Mouse (Mus musculus) hindbrain, embryonic 10.5 days (tissue): ENCODE data around the gene Cyp3a57. TPM values are rescaled to one million over a fixed set of nuclear protein-coding genes. Genes with fewer than 3 reads are reported as not detected.
"Not testable (repeated sequence)": the region's sequence is repeated elsewhere in the genome, so short reads cannot be mapped to it uniquely, and the experiment has no call there.

Source experiments
- DNase-seq: peaks from one replicate; pipeline ENCODE4 v3.0.0-alpha.2; 2017; ENCODE audit warnings: low spot score
- H3K27ac ChIP-seq: fragments of 300-500 bp; sonication (generic); 2 replicates; pipeline ENCODE4 v1.5.1; 2016; ENCODE audit warnings: mild to moderate bottlenecking, moderate library complexity
- H3K27me3 ChIP-seq: fragments of 300-500 bp; sonication (generic); 2 replicates; pipeline ENCODE4 v1.6.1; 2016; ENCODE audit warnings: mild to moderate bottlenecking; ENCODE audit not compliant: poor library complexity, insufficient read depth, severe bottlenecking
- H3K36me3 ChIP-seq: fragments of 300-500 bp; sonication (generic); 2 replicates; pipeline ENCODE4 v1.6.1; 2016; ENCODE audit warnings: mild to moderate bottlenecking, moderate library complexity
- H3K4me1 ChIP-seq: fragments of 300-500 bp; sonication (generic); replicated peaks from 2 replicates; pipeline ENCODE4 v1.6.1; 2016; ENCODE audit warnings: mild to moderate bottlenecking
- H3K4me3 ChIP-seq: fragments of 300-500 bp; sonication (generic); 2 replicates; pipeline ENCODE4 v1.5.1; 2016; ENCODE audit warnings: mild to moderate bottlenecking, moderate library complexity
- H3K9me3 ChIP-seq: fragments of 300-500 bp; sonication (generic); 2 replicates; pipeline ENCODE4 v1.6.1; 2016; ENCODE audit warnings: mild to moderate bottlenecking, moderate library complexity
- WGBS: fragments of 180-500 bp; shearing (Covaris S2); methylation state at CpG from one replicate; pipeline ENCODE4 v1.1.7; 2016; 5-methylcytosine and 5-hydroxymethylcytosine counted together
- polyA plus RNA-seq: library from polyadenylated mRNA; unstranded; fragments of >200 nt; fragmentation: Nextera tagmentation; extraction: Ambion mirVana; gene quantifications from 2 replicates; pipeline ENCODE4 v1.2.1, GENCODE M21; 2016

The Cyp3a57 gene
- not detected in 2 replicates for polyA plus RNA-seq

DNA sequence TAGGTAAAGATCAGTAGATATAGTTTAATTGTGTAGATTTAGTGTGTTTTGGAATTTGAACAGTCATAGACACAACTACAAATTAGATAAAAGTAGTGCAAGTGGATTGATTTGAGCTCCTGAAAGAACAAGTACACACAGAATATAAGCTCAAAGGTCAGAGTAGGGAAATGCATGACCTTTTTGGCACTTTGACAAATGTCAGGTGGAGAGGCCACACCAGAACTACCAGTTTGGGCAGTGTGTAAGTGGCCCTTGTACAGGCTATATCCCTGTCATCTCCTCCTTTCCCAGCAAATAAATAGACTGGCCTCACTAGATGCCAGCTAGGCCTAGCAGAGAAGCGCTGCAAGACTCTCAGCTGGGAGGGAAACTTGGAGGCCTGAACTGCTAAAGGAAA, at the start of gene Cyp3a57:
Gene Cyp3a57, plus strand, starts transcription at position 339 of the 400 bp plus-strand sequence.
- no peak within 1 kb of the TSS for H3K4me3 ChIP-seq
- no peaks in the 10 kb centered on the region for H3K4me1 ChIP-seq
- no peak within 1 kb of the TSS for H3K27ac ChIP-seq
- DNase-seq: no peak
- peaks cover 15% of the 10 kb centered on the region; the same call in 1 of the 2 replicates for H3K9me3 ChIP-seq
- H3K27me3 ChIP-seq: no peaks in the 10 kb centered on the region
- no peaks in the 10 kb centered on the region for H3K36me3 ChIP-seq
- WGBS: 88% methylated on average over 1 of the region's 1 CpGs

- Histone ChIP-seq H3K4me3 (no peak overlapping the region), H3K36me3 (no peaks in the 10 kb centered on the region), H3K4me1 (no peaks in the 10 kb centered on the region), H3K27me3 (no peaks in the 10 kb centered on the region), H3K9me3 (no peaks in the 10 kb centered on the region; the same call in 1 of the 2 replicates), H3K27ac (no peak overlapping the region)
- no peak for DNase-seq
Observed at GRCm38 (mm10) chr5:145300469-145300868, 44.6 kb upstream of the Cyp3a57 start.

DNA sequence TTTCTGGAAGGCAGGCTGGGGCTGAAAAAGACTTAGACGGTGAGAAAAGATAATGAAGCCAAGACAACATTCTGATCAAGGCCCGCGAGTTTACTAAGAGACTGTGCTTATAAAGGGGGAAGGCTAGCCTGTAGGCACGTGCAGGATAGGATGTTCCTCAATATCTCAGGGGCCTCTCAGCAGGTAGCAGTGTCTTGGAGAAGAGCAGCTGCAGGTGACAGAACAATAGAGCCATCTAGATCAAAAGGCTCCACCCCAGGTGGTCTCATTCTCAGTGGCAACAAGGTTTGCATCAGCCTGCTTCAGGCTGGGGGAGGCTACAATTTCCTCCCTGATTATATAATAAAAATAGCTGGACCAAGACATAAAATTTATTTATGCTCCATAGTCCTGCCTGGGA, 43.3 kb upstream of the Cyp3a57 start:
- H3K4me3 ChIP-seq, H3K9me3 ChIP-seq, DNase-seq, H3K27ac ChIP-seq, H3K4me1 ChIP-seq, H3K27me3 ChIP-seq, H3K36me3 ChIP-seq: not testable (repeated sequence)
- WGBS: 68% methylated on average over 4 of the region's 4 CpGs

- Histone ChIP-seq H3K9me3 (no peaks in the 10 kb centered on the region; the same call in 1 of the 2 replicates), H3K4me1 (no peaks in the 10 kb centered on the region), H3K27me3 (no peaks in the 10 kb centered on the region), H3K27ac (no peak overlapping the region), H3K36me3 (no peaks in the 10 kb centered on the region), H3K4me3 (no peak overlapping the region)
- WGBS: 75% methylated on average over 1 of the region's 1 CpGs
- no peak for DNase-seq
Observed at GRCm38 (mm10) chr5:145302424-145302823, 42.7 kb upstream of the Cyp3a57 start.

DNA sequence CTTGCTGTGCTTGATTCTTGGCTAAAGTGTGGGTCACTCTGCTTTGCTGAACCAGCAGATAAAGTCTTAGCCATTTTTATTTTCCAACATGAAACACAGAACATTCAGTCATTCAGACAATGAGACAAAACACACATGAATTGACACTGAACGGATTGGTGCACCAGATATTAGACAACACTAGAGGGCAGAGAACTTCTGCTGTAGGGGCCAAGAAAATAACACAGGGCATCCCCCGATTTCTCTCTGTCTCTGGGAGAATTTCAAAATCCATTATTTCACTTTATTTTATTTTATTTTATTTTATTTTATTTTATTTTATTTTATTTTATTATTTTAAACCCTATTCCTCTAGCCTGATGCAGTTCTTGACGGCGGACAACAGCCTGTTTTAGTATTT, 38.1 kb upstream of the Cyp3a57 start:
- not testable (repeated sequence) for H3K4me3 ChIP-seq, H3K36me3 ChIP-seq, H3K27ac ChIP-seq, H3K27me3 ChIP-seq, H3K4me1 ChIP-seq, DNase-seq, H3K9me3 ChIP-seq
- WGBS: 92% methylated on average over 4 of the region's 4 CpGs

DNA sequence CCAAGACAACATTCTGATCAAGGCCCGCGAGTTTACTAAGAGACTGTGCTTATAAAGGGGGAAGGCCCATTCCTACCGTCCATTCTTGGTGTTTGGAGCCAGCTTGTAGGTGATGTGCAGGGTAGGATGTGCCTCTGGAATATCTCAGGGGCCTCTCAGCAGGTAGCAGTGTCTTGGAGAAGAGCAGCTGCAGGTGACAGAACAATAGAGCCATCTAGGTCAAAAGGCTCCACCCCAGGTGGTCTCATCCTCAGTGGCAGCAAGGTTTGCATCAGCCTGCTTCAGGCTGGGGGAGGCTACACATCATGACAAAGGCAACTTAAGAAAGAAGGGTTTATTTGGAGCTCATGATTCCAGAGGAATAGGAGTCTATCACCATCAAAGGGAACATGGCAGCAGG, 37.3 kb upstream of the Cyp3a57 start:
- not testable (repeated sequence) for H3K27ac ChIP-seq, H3K9me3 ChIP-seq, DNase-seq, H3K4me1 ChIP-seq, H3K27me3 ChIP-seq, H3K4me3 ChIP-seq, H3K36me3 ChIP-seq
- WGBS: 73% methylated on average over 3 of the region's 3 CpGs

GRCm38 (mm10) chr5:145313845-145314244, 31.2 kb upstream of the Cyp3a57 start:
- Histone ChIP-seq H3K4me3 (no peak overlapping the region), H3K27me3 (no peaks in the 10 kb centered on the region), H3K36me3 (no peaks in the 10 kb centered on the region), H3K9me3 (peaks cover 30% of the 10 kb centered on the region), H3K4me1 (no peaks in the 10 kb centered on the region), H3K27ac (no peak overlapping the region)
- no peak for DNase-seq

- Histone ChIP-seq H3K4me1 (no peaks in the 10 kb centered on the region), H3K36me3 (no peaks in the 10 kb centered on the region), H3K9me3 (peaks cover 33% of the 10 kb centered on the region), H3K27me3 (no peaks in the 10 kb centered on the region), H3K27ac (no peak overlapping the region), H3K4me3 (no peak overlapping the region)
- 87% methylated on average over 1 of the region's 1 CpGs for WGBS
- no peak for DNase-seq
Observed at GRCm38 (mm10) chr5:145317141-145317540, 27.9 kb upstream of the Cyp3a57 start.

GRCm38 (mm10) chr5:145338756-145339155, 6.3 kb upstream of the Cyp3a57 start:
- H3K4me3 ChIP-seq, H3K4me1 ChIP-seq, H3K27me3 ChIP-seq, H3K36me3 ChIP-seq, DNase-seq, H3K27ac ChIP-seq: not testable (repeated sequence)
- peaks cover 10% of the 10 kb centered on the region; the same call in 1 of the 2 replicates for H3K9me3 ChIP-seq

- Histone ChIP-seq H3K9me3 (peaks cover 28% of the 10 kb centered on the region), H3K27me3 (no peaks in the 10 kb centered on the region), H3K4me3 (no peak overlapping the region), H3K27ac (no peak overlapping the region), H3K4me1 (no peaks in the 10 kb centered on the region), H3K36me3 (no peaks in the 10 kb centered on the region)
- DNase-seq: no peak
Observed at GRCm38 (mm10) chr5:145349697-145350096, 4.6 kb downstream of the Cyp3a57 start.

- H3K4me3 ChIP-seq: no peak overlapping the region
- H3K9me3 ChIP-seq: peaks cover 24% of the 10 kb centered on the region
- H3K4me1 ChIP-seq: no peaks in the 10 kb centered on the region
- H3K27me3 ChIP-seq: no peaks in the 10 kb centered on the region
- DNase-seq: no peak
- H3K27ac ChIP-seq: no peak overlapping the region
- WGBS: 85% methylated on average over 1 of the region's 1 CpGs
- no peaks in the 10 kb centered on the region for H3K36me3 ChIP-seq
Observed at GRCm38 (mm10) chr5:145353081-145353480, 8.0 kb downstream of the Cyp3a57 start.

DNA sequence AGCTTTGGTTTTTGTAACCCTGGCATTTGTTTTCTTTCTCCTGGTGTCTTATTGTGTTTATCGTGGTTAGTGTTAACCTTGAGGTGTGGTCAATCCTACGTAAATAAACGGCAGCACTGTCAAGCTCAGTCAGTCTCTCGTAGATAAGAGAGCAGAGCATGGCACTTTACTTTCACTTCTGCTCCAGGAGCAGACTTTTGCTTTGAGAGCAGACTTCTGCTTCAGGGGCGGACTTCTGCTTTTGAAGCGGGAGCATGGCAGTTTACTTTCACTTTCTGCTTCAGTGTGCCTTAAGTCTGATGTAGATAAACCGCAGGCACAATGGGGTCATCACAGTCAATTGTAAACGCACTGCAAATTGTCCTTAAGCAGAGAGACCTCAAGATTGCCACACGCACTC, 70.3 kb downstream of the Cyp3a57 start:
- DNase-seq, H3K27me3 ChIP-seq, H3K4me1 ChIP-seq, H3K27ac ChIP-seq, H3K4me3 ChIP-seq, H3K36me3 ChIP-seq: not testable (repeated sequence)
- H3K9me3 ChIP-seq: peaks cover 54% of the 10 kb centered on the region
- WGBS: 89% methylated on average over 9 of the region's 9 CpGs

- 66% methylated on average over 1 of the region's 1 CpGs for WGBS
- no peak overlapping the region for H3K4me3 ChIP-seq
- H3K36me3 ChIP-seq: no peaks in the 10 kb centered on the region
- peaks cover 36% of the 10 kb centered on the region for H3K9me3 ChIP-seq
- H3K27me3 ChIP-seq: no peaks in the 10 kb centered on the region
- no peak for DNase-seq
- H3K27ac ChIP-seq: no peak overlapping the region
- H3K4me1 ChIP-seq: no peaks in the 10 kb centered on the region
Observed at GRCm38 (mm10) chr5:145422287-145422686, 77.2 kb downstream of the Cyp3a57 start.

- no peak for DNase-seq
- H3K27ac ChIP-seq: no peak overlapping the region
- H3K9me3 ChIP-seq: peaks cover 50% of the 10 kb centered on the region
- no peaks in the 10 kb centered on the region for H3K4me1 ChIP-seq
- no peaks in the 10 kb centered on the region for H3K27me3 ChIP-seq
- no peak overlapping the region for H3K4me3 ChIP-seq
- no peaks in the 10 kb centered on the region for H3K36me3 ChIP-seq
Observed at GRCm38 (mm10) chr5:145431004-145431403, 85.9 kb downstream of the Cyp3a57 start.
